Mouse (Mus musculus): ENCODE measurements around the gene Slit3. TPM values are rescaled to one million over a fixed set of nuclear protein-coding genes. Genes with fewer than 3 reads are reported as not detected.

The Slit3 gene
- total and polyA plus RNA-seq, 3 experiments = 0.55 to 4.8 (median 2.8) TPM

GRCm38 (mm10) chr11:35612262-35612896 lies 491.4 kb downstream of the Slit3 start:
- H3K9me3 ChIP-seq (replicated peaks; ENCODE audit: low read length) = peaks cover 2% of the 10 kb centered on the region
- no peaks in the 10 kb centered on the region for H3K79me2 ChIP-seq (replicated peaks; ENCODE audit: control insufficient read depth, extremely low read depth, insufficient read depth, poor library complexity, severe bottlenecking)
- no peak for DNase-seq (ENCODE audit: extremely low read depth)
- H3K27me3 ChIP-seq (replicated peaks) = peaks cover 6% of the 10 kb centered on the region
- no peak overlapping the region for H3K9ac ChIP-seq (ENCODE audit: insufficient read depth, low read depth)
- dilution Hi-C loops (cut with MboI; ENCODE audit: extremely low pct_ligation_motif_present, extremely low pct_unique_long_range_greater_than_20kb, low sequenced_read_pairs) = no loop called here
- H3K4me1 ChIP-seq (ENCODE audit: control insufficient read depth in 1 of 2, insufficient read depth in 2 of 2) = peaks cover 5 to 49% of the 10 kb centered on the region in 2 experiments; a peak in 3 of 4 replicates
- H3K4me2 ChIP-seq (ENCODE audit: insufficient read depth, low read depth, poor library complexity, severe bottlenecking) = no peak overlapping the region
- H3K27ac ChIP-seq (ENCODE audit: insufficient read depth, low read depth) = no peak overlapping the region
- H3K36me3 ChIP-seq (replicated peaks in 1 of 2; ENCODE audit: control insufficient read depth in 1 of 2, insufficient read depth in 1 of 2, low read length in 1 of 2) = no peaks in the 10 kb centered on the region
- H3K4me3 ChIP-seq (replicated peaks in 1 of 3; ENCODE audit: low read depth in 2 of 3, low read length in 2 of 3, poor library complexity in 1 of 3) = no peak overlapping the region
- no peak for TF ChIP-seq USF1 (IDR thresholded peaks at IDR 0.05; ENCODE audit: low read depth, low read length)
- no peak for TF ChIP-seq EP300 (IDR thresholded peaks at IDR 0.05; ENCODE audit: low read length)
- TF ChIP-seq POLR2AphosphoS2 (IDR thresholded peaks at IDR 0.05; ENCODE audit: low read depth, low read length) = no peak
- no peak for TF ChIP-seq TBP (conservative IDR thresholded peaks at IDR 0.05; ENCODE audit: low read depth, low read length)
- TF ChIP-seq ZKSCAN1 (IDR thresholded peaks at IDR 0.05; ENCODE audit: borderline replicate concordance, low read depth, low read length) = no peak
- no peak for TF ChIP-seq SMC3 (IDR thresholded peaks at IDR 0.05; ENCODE audit: low read depth, low read length)
- TF ChIP-seq ETS1 (conservative IDR thresholded peaks at IDR 0.05; ENCODE audit: low read depth, low read length) = no peak
- no peak for TF ChIP-seq CHD1 (IDR thresholded peaks at IDR 0.05; ENCODE audit: low read depth, low read length)
- TF ChIP-seq MAX (IDR thresholded peaks at IDR 0.05; ENCODE audit: low read length) = no peak
- TF ChIP-seq IRF4 (IDR thresholded peaks at IDR 0.05; ENCODE audit: low read depth, low read length) = no peak
- no peak for TF ChIP-seq ZMIZ1 (IDR thresholded peaks at IDR 0.05; ENCODE audit: low read depth, low read length)
- no peak for TF ChIP-seq JUN (IDR thresholded peaks at IDR 0.05; ENCODE audit: insufficient read depth, low read depth, low read length)
- no peak for TF ChIP-seq MYC (IDR thresholded peaks at IDR 0.05; ENCODE audit: low read depth, low read length)
- no peak for TF ChIP-seq E2F4 (IDR thresholded peaks at IDR 0.05; ENCODE audit: insufficient replicate concordance, low read depth, low read length)
- in situ Hi-C loops (cut with MboI; ENCODE audit: low pct_ligation_motif_present, low pct_unique_long_range_greater_than_20kb, low sequenced_read_pairs) = no loop called here

GRCm38 (mm10) chr11:35614530-35614929 lies 493.5 kb downstream of the Slit3 start:
- Histone ChIP-seq H3K36me3 (replicated peaks in 1 of 2; ENCODE audit: control insufficient read depth in 1 of 2, insufficient read depth in 1 of 2, low read length in 1 of 2) (no peaks in the 10 kb centered on the region), H3K4me3 (replicated peaks in 1 of 3; ENCODE audit: low read depth in 2 of 3, low read length in 2 of 3, poor library complexity in 1 of 3) (no peak overlapping the region), H3K27ac (ENCODE audit: insufficient read depth, low read depth) (no peak overlapping the region), H3K4me2 (ENCODE audit: insufficient read depth, low read depth, poor library complexity, severe bottlenecking) (no peak overlapping the region), H3K9ac (ENCODE audit: insufficient read depth, low read depth) (no peak overlapping the region), H3K79me2 (replicated peaks; ENCODE audit: control insufficient read depth, extremely low read depth, insufficient read depth, poor library complexity, severe bottlenecking) (no peaks in the 10 kb centered on the region), H3K27me3 (replicated peaks) (peaks cover 3% of the 10 kb centered on the region), H3K9me3 (replicated peaks; ENCODE audit: low read length) (peaks cover 2% of the 10 kb centered on the region), H3K4me1 (ENCODE audit: control insufficient read depth in 1 of 2, insufficient read depth in 2 of 2) (peaks cover 5 to 35% of the 10 kb centered on the region in 2 experiments; a peak in 3 of 4 replicates)
- TF ChIP-seq TCF12 (IDR thresholded peaks at IDR 0.05; ENCODE audit: low read depth, low read length) (no peak), ELF1 (IDR thresholded peaks at IDR 0.05; ENCODE audit: low read depth, low read length) (no peak), USF2 (conservative IDR thresholded peaks at IDR 0.05; ENCODE audit: low read depth, low read length) (no peak), EP300 (IDR thresholded peaks at IDR 0.05; ENCODE audit: low read length) (no peak), PAX5 (IDR thresholded peaks at IDR 0.05; ENCODE audit: low read length) (no peak), POLR2A (IDR thresholded peaks at IDR 0.05; ENCODE audit: low read depth, low read length) (no peak), ETS1 (conservative IDR thresholded peaks at IDR 0.05; ENCODE audit: low read depth, low read length) (no peak), MXI1 (IDR thresholded peaks at IDR 0.05; ENCODE audit: low read depth, low read length) (no peak), USF1 (IDR thresholded peaks at IDR 0.05; ENCODE audit: low read depth, low read length) (no peak), CHD2 (IDR thresholded peaks at IDR 0.05; ENCODE audit: low read length) (no peak), POLR2AphosphoS2 (IDR thresholded peaks at IDR 0.05; ENCODE audit: low read depth, low read length) (no peak)
- dilution Hi-C loops (cut with MboI; ENCODE audit: extremely low pct_ligation_motif_present, extremely low pct_unique_long_range_greater_than_20kb, low sequenced_read_pairs) (no loop called here), in situ Hi-C loops (cut with MboI; ENCODE audit: low pct_ligation_motif_present, low pct_unique_long_range_greater_than_20kb, low sequenced_read_pairs) (no loop called here)
- DNase-seq (ENCODE audit: extremely low read depth) = no peak
